Mouse (Mus musculus): ENCODE results near the gene Lamc2.

GRCm38 (mm10) chr1:153153619-153154137 is 32.6 kb downstream of the Lamc2 start:
- TF ChIP-seq CTCF (IDR thresholded peaks at IDR 0.05; ENCODE audit: low read depth, low read length) (no peak), POLR2A (IDR thresholded peaks at IDR 0.05; ENCODE audit: borderline replicate concordance, low read depth, low read length) (no peak)
